Mouse (Mus musculus) bone marrow, adult 2 months (tissue): Measurements from ENCODE around the gene Vps53. TPM values are rescaled to one million over a fixed set of nuclear protein-coding genes. Genes with fewer than 3 reads are reported as not detected.

ENCODE experiments used
- H3K27ac ChIP-seq: fragments of 200-500 bp; 2 replicates; pipeline ENCODE4 v1.5.1; 2012; ENCODE audit warnings: low read depth, mild to moderate bottlenecking, control low read depth, inconsistent platforms, low read length; ENCODE audit not compliant: control insufficient read depth, poor library complexity, insufficient read depth
- H3K4me1 ChIP-seq: fragments of 200-500 bp; 2 replicates; pipeline ENCODE4 v1.6.1; 2011; ENCODE audit warnings: low read length; ENCODE audit not compliant: control insufficient read depth, insufficient read depth
- H3K4me3 ChIP-seq: fragments of 200-500 bp; replicated peaks from 2 replicates; pipeline ENCODE3; 2011; ENCODE audit warnings: mild to moderate bottlenecking, low read depth, low read length, control low read depth; ENCODE audit not compliant: control insufficient read depth
- CTCF ChIP-seq: fragments of 200-500 bp; IDR thresholded peaks from 2 replicates; pipeline ENCODE4 v1.5.1; 2011; ENCODE audit warnings: low read length, control low read depth; ENCODE audit not compliant: control insufficient read depth, insufficient read depth
- POLR2A ChIP-seq: fragments of 200-500 bp; IDR thresholded peaks from 2 replicates; pipeline ENCODE4 v1.6.1; 2011; ENCODE audit warnings: low read depth, mild to moderate bottlenecking, control low read depth, low read length, borderline replicate concordance; ENCODE audit not compliant: control insufficient read depth
- WGBS: fragments of 180-500 bp; shearing (Covaris S2); methylation state at CpG from one replicate; pipeline ENCODE4 v1.1.7; 2018; 5-methylcytosine and 5-hydroxymethylcytosine counted together
- polyA plus RNA-seq: library from polyadenylated mRNA; stranded (reverse); fragments of >200 nt; gene quantifications from 2 replicates; pipeline ENCODE4 v1.2.4, GENCODE M21; 2011; ENCODE audit warnings: low replicate concordance; ENCODE audit not compliant: missing spikeins, insufficient read depth, insufficient read length

Gene Vps53
- polyA plus RNA-seq, 1 experiment = 27.0 TPM

DNA sequence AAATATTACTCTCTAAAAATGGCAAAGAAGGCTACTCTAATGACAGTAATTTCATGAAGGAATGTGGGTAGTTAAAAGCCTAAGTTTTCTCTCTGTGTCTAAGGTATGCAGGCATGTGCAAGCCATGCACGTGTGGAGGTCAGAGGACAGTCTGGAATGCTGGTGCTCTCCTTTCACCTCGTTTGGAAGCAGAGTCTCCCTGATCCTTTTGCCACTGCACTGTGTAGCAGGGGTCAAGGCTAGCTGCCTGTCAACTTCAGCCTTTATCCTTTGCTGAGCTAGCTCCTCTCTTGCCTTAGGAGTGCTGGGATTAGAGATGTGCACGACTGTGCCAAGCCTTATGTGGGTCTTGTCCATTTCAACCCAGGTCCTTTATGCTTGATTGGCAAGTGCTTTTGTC lies 128.9 kb downstream of the Vps53 start:
- no peak for TF ChIP-seq CTCF
- no peak for TF ChIP-seq POLR2A
- Histone ChIP-seq H3K27ac (no peak overlapping the region), H3K4me3 (no peak overlapping the region), H3K4me1 (no peaks in the 10 kb centered on the region)
- 74% methylated on average over 3 of the region's 3 CpGs for WGBS

DNA sequence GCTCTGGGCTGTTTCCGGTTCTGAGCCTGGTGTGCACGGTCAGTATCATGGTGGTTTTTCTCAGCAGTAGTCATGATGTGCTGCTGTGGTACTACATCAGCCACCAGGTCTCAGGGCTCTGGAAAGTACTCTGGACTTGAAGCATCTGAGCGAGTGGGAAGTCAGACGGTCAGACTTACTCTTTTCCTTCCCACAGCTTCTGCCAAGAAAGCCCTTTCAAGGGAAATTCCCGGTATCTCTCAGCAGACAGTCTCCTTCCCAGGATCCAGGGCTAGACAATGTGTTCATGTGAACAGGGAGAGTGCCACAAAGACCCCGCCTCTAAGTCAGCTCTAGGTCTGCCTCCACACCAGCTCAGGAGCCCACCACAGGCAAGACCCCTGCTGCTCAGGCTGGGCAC lies 134.1 kb downstream of the Vps53 start:
- Histone ChIP-seq H3K4me3 (no peak overlapping the region), H3K4me1 (no peaks in the 10 kb centered on the region), H3K27ac (no peak overlapping the region)
- no peak for TF ChIP-seq CTCF
- no peak for TF ChIP-seq POLR2A
- 85% methylated on average over 6 of the region's 6 CpGs for WGBS

DNA sequence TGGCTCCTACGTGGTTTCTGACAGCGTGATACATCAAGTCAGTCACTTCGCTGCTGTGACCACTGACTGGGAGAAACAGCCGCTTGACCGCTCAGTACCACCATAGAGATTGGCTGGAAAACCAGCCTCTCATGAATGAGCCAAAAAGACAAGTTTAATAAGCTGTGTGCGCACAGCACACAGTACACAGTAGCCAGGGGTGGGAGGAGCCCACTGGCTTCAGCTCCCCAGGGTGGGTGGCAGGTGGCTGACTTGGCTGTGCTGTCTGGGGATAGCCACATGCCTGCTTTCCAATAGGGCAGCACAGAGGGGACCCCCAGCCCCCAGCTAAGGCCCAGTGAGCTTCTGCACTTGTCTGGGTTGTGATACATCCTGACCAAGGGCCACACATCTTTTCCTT lies 135.0 kb downstream of the Vps53 start:
- Histone ChIP-seq H3K4me3 (no peak overlapping the region), H3K27ac (no peak overlapping the region), H3K4me1 (no peaks in the 10 kb centered on the region)
- TF ChIP-seq CTCF = no peak
- TF ChIP-seq POLR2A = no peak
- WGBS = 94% methylated on average over 6 of the region's 6 CpGs

DNA sequence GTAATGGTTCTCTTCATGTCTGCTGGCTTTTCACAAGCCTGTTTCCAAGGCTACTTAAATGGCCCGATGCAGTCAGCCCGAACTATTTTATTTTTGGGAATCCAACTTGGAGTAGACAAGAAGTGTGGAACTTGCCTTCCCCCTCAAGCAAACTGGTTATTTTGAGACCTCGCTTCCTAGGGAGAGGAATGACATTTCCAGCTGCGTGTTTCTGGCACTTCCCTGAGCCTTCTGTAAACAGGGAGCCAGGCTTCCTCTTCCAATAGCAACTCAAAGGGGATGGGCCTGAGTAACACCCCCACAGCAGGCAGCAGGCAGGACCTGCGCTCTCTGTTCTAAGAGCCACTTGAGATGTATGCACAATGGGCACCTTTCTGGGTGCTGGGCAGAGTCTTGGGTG lies 136.6 kb downstream of the Vps53 start:
- 82% methylated on average over 5 of the region's 5 CpGs for WGBS
- Histone ChIP-seq H3K27ac (no peak overlapping the region), H3K4me1 (no peaks in the 10 kb centered on the region; the same call in 1 of the 2 replicates), H3K4me3 (no peak overlapping the region)
- no peak for TF ChIP-seq CTCF
- no peak for TF ChIP-seq POLR2A

DNA sequence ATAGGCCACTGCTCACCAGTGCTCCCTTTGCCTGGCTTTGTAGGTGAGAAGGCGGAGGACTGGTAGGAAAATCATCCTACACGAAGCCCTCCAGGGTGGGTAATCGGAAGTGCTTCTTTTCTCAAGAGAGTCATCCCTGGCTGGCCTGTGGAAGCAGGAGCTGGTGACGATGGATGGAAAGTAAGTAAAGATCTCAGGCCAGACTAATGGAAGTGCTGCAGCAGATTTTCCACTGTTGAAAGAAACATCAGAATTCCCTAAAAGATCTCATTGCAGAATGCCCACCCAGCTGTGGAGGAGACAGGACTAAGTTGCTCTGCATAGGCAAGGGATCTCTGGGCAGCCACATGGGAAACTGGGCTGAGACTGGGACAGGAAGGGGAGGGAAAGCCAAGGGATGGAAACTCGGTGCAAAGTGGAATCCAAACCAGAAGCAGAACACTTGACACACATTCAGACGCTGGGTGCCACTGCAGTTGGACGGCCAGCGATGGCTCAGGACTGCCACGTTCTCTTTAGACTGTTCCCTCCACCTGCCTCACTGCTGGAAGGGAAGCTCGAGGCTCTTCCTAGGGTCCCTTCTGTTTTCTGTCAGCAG lies 137.3 kb downstream of the Vps53 start:
- no peak for TF ChIP-seq POLR2A
- TF ChIP-seq CTCF = no peak
- no peak overlapping the region for H3K27ac ChIP-seq
- H3K4me3 ChIP-seq = no peak overlapping the region
- peaks cover 3% of the 10 kb centered on the region for H3K4me1 ChIP-seq
- 75% methylated on average over 10 of the region's 10 CpGs for WGBS

DNA sequence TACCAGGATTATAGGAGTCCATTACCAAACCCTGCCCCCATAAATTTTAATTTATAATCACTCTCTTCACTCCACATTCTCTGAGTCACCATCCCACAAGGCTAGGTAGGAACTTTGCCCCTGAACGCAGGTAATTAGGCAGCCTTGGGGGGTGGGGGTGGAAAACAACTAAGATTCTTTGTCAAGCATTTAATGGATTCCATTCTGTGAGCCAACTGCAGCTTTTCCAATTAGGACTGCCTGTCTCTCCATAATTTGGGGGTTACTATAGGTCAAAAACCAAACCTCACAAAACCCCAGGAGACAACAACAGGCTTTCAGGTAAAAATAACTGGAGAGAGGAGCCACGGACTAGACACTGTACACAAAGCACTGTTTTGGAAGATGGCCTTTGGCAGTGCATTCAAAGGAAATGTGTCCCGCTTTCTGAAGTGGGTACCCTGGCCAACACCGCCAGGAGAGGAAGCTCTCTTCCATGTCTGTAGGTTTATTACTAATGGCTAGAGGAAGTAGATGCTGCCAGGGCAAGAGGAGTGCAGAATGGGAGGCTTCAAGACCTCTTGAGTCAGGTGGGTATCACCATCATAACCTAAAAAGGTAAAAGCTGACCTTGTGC lies 138.6 kb downstream of the Vps53 start:
- Histone ChIP-seq H3K27ac (no peak overlapping the region), H3K4me1 (peaks cover 3% of the 10 kb centered on the region), H3K4me3 (no peak overlapping the region)
- TF ChIP-seq CTCF (no peak), POLR2A (no peak)
- WGBS = 69% methylated on average over 4 of the region's 4 CpGs

DNA sequence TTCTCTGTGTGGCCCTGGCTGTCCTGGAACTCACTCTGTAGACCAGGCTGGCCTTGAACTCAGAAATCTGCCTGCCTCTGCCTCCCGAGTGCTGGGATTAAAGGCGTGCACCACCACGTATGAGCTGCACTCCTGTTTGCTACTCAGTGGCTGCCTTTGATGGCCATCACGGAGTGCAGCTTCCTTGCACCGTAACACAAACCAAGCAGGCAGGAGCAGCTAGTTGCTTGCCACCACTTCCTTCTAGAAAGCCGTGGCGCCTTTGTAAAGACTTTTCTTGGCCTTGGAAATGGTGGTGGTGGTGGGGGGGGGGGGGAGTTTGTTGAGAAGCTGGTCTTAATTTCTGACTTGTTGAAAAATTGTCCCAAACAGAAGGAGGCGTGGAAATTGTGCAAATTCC lies 139.3 kb downstream of the Vps53 start:
- 26% methylated on average over 8 of the region's 8 CpGs for WGBS
- no peak overlapping the region for H3K4me3 ChIP-seq
- TF ChIP-seq POLR2A (no peak), CTCF (no peak)
- H3K27ac ChIP-seq = no peak overlapping the region; the same call in 1 of the 2 replicates
- H3K4me1 ChIP-seq = peaks cover 6% of the 10 kb centered on the region

DNA sequence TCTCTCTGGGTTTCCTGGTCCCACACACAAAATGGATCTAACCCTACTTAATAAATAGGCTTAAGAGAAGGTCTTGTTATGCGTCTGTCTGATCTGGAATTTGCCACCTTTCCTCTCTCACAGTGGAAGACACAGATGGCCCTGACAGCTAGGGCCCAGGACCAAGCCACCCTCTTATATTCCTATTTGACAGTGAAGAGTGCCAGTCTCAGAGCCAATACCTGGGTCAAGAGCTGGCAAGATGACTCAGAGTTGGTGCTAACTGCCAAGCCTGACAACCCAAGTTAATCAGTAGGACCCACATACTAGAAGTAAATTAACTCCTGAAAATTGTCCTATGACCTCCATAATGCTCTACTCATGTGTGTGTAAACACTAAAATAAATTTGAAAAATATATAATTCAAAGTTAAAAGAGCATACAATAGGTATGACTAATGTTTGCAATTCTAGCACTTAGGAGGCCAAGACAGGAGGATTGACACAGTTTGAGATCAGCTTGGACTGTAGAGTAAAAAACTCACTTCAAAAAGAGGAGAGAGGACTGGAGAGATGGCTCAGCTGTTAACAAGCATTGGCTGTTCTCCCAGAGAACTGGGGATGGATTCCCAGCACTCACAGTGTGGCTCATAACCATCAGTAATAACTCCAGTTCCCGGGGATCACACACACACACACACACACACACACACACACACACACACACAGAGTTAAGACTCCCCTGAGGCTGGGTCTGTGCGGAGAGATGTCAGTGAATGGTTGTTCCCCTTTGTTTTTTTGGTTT lies 140.0 kb downstream of the Vps53 start:
- no peak for TF ChIP-seq CTCF
- TF ChIP-seq POLR2A = no peak
- Histone ChIP-seq H3K4me1 (peaks cover 6% of the 10 kb centered on the region), H3K4me3 (no peak overlapping the region), H3K27ac (peak overlapping the region; percentile 20; the same call in 1 of the 2 replicates)
- 72% methylated on average over 3 of the region's 3 CpGs for WGBS
